Mouse (Mus musculus) forebrain, embryonic 12.5 days (tissue): ENCODE data around the gene Prokr2. TPM values are rescaled to one million over a fixed set of nuclear protein-coding genes. Genes with fewer than 3 reads are reported as not detected.

Experiments used
- ATAC-seq: fragments of 200-750 bp; cut with Nextera tagmentation; 2 replicates; pipeline ENCODE4 v1.8.0; 2017; ENCODE audit warnings: moderate TSS enrichment; ENCODE audit not compliant: low FRiP score
- H3K27ac ChIP-seq: fragments of 300-500 bp; sonication (generic); 2 replicates; pipeline ENCODE4 v1.5.1; 2016; ENCODE audit warnings: mild to moderate bottlenecking
- H3K27me3 ChIP-seq: fragments of 300-500 bp; sonication (generic); 2 replicates; pipeline ENCODE4 v1.6.1; 2016; ENCODE audit warnings: mild to moderate bottlenecking
- H3K36me3 ChIP-seq: fragments of 300-500 bp; sonication (generic); replicated peaks from 2 replicates; pipeline ENCODE4 v1.6.1; 2016; ENCODE audit warnings: mild to moderate bottlenecking
- H3K4me1 ChIP-seq: fragments of 300-500 bp; sonication (generic); 2 replicates; pipeline ENCODE4 v1.6.1; 2016
- H3K4me2 ChIP-seq: fragments of 300-500 bp; sonication (generic); 2 replicates; pipeline ENCODE4 v1.6.1; 2016; ENCODE audit warnings: mild to moderate bottlenecking, moderate library complexity
- H3K4me3 ChIP-seq: fragments of 300-500 bp; sonication (generic); replicated peaks from 2 replicates; pipeline ENCODE4 v1.5.1; 2016; ENCODE audit warnings: mild to moderate bottlenecking
- H3K9ac ChIP-seq: fragments of 300-500 bp; sonication (generic); 2 replicates; pipeline ENCODE4 v1.6.1; 2016; ENCODE audit warnings: mild to moderate bottlenecking
- H3K9me3 ChIP-seq: fragments of 300-500 bp; sonication (generic); 2 replicates; pipeline ENCODE4 v1.6.1; 2016
- WGBS: fragments of 180-500 bp; shearing (Covaris S2); methylation state at CpG from one replicate; pipeline ENCODE4 v1.1.7; 2016; 5-methylcytosine and 5-hydroxymethylcytosine counted together
- polyA plus RNA-seq: library from polyadenylated mRNA; unstranded; fragments of >200 nt; fragmentation: Nextera tagmentation; extraction: Ambion mirVana; gene quantifications from 2 replicates; pipeline ENCODE4 v1.2.1, GENCODE M21; 2016

Gene Prokr2
- polyA plus RNA-seq, 1 experiment from 2014 or later: 3.0 TPM

GRCm38 (mm10) chr2:132382308-132382707 is 2.9 kb downstream of the Prokr2 start:
- Histone ChIP-seq H3K4me3 (no peak overlapping the region), H3K9ac (no peak overlapping the region), H3K27ac (no peak overlapping the region), H3K4me2 (no peak overlapping the region), H3K4me1 (peaks cover 15% of the 10 kb centered on the region), H3K36me3 (no peaks in the 10 kb centered on the region), H3K27me3 (peaks cover 38% of the 10 kb centered on the region), H3K9me3 (no peaks in the 10 kb centered on the region)
- ATAC-seq: no peak
- 84% methylated on average over 2 of the region's 2 CpGs for WGBS

- Histone ChIP-seq H3K4me2 (no peak overlapping the region), H3K36me3 (no peaks in the 10 kb centered on the region), H3K9me3 (no peaks in the 10 kb centered on the region), H3K4me3 (no peak overlapping the region), H3K27me3 (peaks cover 18% of the 10 kb centered on the region), H3K4me1 (peaks cover 6% of the 10 kb centered on the region), H3K27ac (no peak overlapping the region), H3K9ac (no peak overlapping the region)
- ATAC-seq: no peak
- WGBS: 64% methylated on average over 4 of the region's 4 CpGs
These were observed 5.6 kb downstream of the Prokr2 start for GRCm38 (mm10) chr2:132379690-132380089.

- no peak overlapping the region; the same call in 1 of the 2 replicates for H3K27ac ChIP-seq
- H3K9me3 ChIP-seq: no peaks in the 10 kb centered on the region
- WGBS: 76% methylated on average over 10 of the region's 10 CpGs
- peaks cover 11% of the 10 kb centered on the region for H3K27me3 ChIP-seq
- no peak for ATAC-seq
- H3K9ac ChIP-seq: no peak overlapping the region
- no peaks in the 10 kb centered on the region for H3K36me3 ChIP-seq
- H3K4me1 ChIP-seq: no peaks in the 10 kb centered on the region
- no peak overlapping the region for H3K4me3 ChIP-seq
- no peak overlapping the region for H3K4me2 ChIP-seq
These were observed 6.6 kb downstream of the Prokr2 start for GRCm38 (mm10) chr2:132378602-132379150.

- no peaks in the 10 kb centered on the region for H3K9me3 ChIP-seq
- H3K27ac ChIP-seq: no peak overlapping the region
- 84% methylated on average over 2 of the region's 2 CpGs for WGBS
- H3K36me3 ChIP-seq: no peaks in the 10 kb centered on the region
- no peak for ATAC-seq
- no peaks in the 10 kb centered on the region for H3K27me3 ChIP-seq
- H3K4me1 ChIP-seq: no peaks in the 10 kb centered on the region
- no peak overlapping the region for H3K4me3 ChIP-seq
- no peak overlapping the region for H3K9ac ChIP-seq
- no peak overlapping the region for H3K4me2 ChIP-seq
These were observed 7.8 kb downstream of the Prokr2 start for GRCm38 (mm10) chr2:132377436-132377835.

- Histone ChIP-seq H3K36me3 (no peaks in the 10 kb centered on the region), H3K4me2 (no peak overlapping the region), H3K27ac (no peak overlapping the region), H3K27me3 (no peaks in the 10 kb centered on the region), H3K4me3 (no peak overlapping the region), H3K9me3 (no peaks in the 10 kb centered on the region), H3K9ac (no peak overlapping the region), H3K4me1 (no peaks in the 10 kb centered on the region)
- 74% methylated on average over 3 of the region's 3 CpGs for WGBS
- no peak for ATAC-seq
These were observed 9.5 kb downstream of the Prokr2 start for GRCm38 (mm10) chr2:132375721-132376120.

GRCm38 (mm10) chr2:132375135-132375534 is 10.1 kb downstream of the Prokr2 start:
- 94% methylated on average over 9 of the region's 9 CpGs for WGBS
- no peaks in the 10 kb centered on the region for H3K9me3 ChIP-seq
- no peak for ATAC-seq
- H3K27ac ChIP-seq: no peak overlapping the region
- no peak overlapping the region for H3K9ac ChIP-seq
- no peaks in the 10 kb centered on the region for H3K36me3 ChIP-seq
- H3K4me3 ChIP-seq: no peak overlapping the region
- no peaks in the 10 kb centered on the region for H3K27me3 ChIP-seq
- no peak overlapping the region for H3K4me2 ChIP-seq
- H3K4me1 ChIP-seq: no peaks in the 10 kb centered on the region

- H3K36me3 ChIP-seq: no peaks in the 10 kb centered on the region
- H3K4me3 ChIP-seq: no peak overlapping the region
- H3K9me3 ChIP-seq: no peaks in the 10 kb centered on the region
- WGBS: 93% methylated on average over 17 of the region's 17 CpGs
- H3K27ac ChIP-seq: no peak overlapping the region
- H3K4me1 ChIP-seq: no peaks in the 10 kb centered on the region
- no peaks in the 10 kb centered on the region for H3K27me3 ChIP-seq
- no peak overlapping the region for H3K4me2 ChIP-seq
- H3K9ac ChIP-seq: no peak overlapping the region
- ATAC-seq: no peak
These were observed 11.5 kb downstream of the Prokr2 start for GRCm38 (mm10) chr2:132373748-132374147.

- no peak overlapping the region for H3K9ac ChIP-seq
- 89% methylated on average over 3 of the region's 3 CpGs for WGBS
- no peak for ATAC-seq
- no peak overlapping the region for H3K4me2 ChIP-seq
- H3K4me1 ChIP-seq: no peaks in the 10 kb centered on the region
- H3K9me3 ChIP-seq: no peaks in the 10 kb centered on the region
- H3K36me3 ChIP-seq: no peaks in the 10 kb centered on the region
- no peaks in the 10 kb centered on the region for H3K27me3 ChIP-seq
- no peak overlapping the region for H3K27ac ChIP-seq
- no peak overlapping the region for H3K4me3 ChIP-seq
These were observed 16.8 kb downstream of the Prokr2 start for GRCm38 (mm10) chr2:132368433-132368832.

GRCm38 (mm10) chr2:132343846-132344245 is 41.4 kb downstream of the Prokr2 start:
- 91% methylated on average over 11 of the region's 11 CpGs for WGBS
- no peaks in the 10 kb centered on the region for H3K36me3 ChIP-seq

GRCm38 (mm10) chr2:132341293-132341692 is 44.0 kb downstream of the Prokr2 start:
- no peak for ATAC-seq
- WGBS: 91% methylated on average over 3 of the region's 3 CpGs
- no peaks in the 10 kb centered on the region for H3K4me1 ChIP-seq

More at GRCm38 (mm10) chr2:132343846-132344245, 41.4 kb downstream of the Prokr2 start:
- no peak for ATAC-seq
- H3K4me2 ChIP-seq: no peak overlapping the region
- H3K4me1 ChIP-seq: no peaks in the 10 kb centered on the region
- no peak overlapping the region for H3K27ac ChIP-seq
- H3K9ac ChIP-seq: no peak overlapping the region
- H3K4me3 ChIP-seq: no peak overlapping the region
- no peaks in the 10 kb centered on the region for H3K27me3 ChIP-seq
- H3K9me3 ChIP-seq: no peaks in the 10 kb centered on the region; the same call in 1 of the 2 replicates

GRCm38 (mm10) chr2:132340350-132340749 is 44.9 kb downstream of the Prokr2 start:
- H3K9ac ChIP-seq: no peak overlapping the region
- H3K27me3 ChIP-seq: no peaks in the 10 kb centered on the region
- WGBS: 86% methylated on average over 2 of the region's 2 CpGs
- H3K9me3 ChIP-seq: no peaks in the 10 kb centered on the region; the same call in 1 of the 2 replicates
- no peaks in the 10 kb centered on the region for H3K36me3 ChIP-seq
- H3K4me1 ChIP-seq: no peaks in the 10 kb centered on the region
- ATAC-seq: no peak
- H3K4me3 ChIP-seq: no peak overlapping the region
- H3K27ac ChIP-seq: no peak overlapping the region
- no peak overlapping the region for H3K4me2 ChIP-seq

More at GRCm38 (mm10) chr2:132341293-132341692, 44.0 kb downstream of the Prokr2 start:
- H3K9me3 ChIP-seq: no peaks in the 10 kb centered on the region; the same call in 1 of the 2 replicates
- no peak overlapping the region for H3K9ac ChIP-seq
- no peak overlapping the region for H3K27ac ChIP-seq
- no peak overlapping the region for H3K4me3 ChIP-seq
- no peaks in the 10 kb centered on the region for H3K27me3 ChIP-seq
- no peak overlapping the region for H3K4me2 ChIP-seq
- H3K36me3 ChIP-seq: no peaks in the 10 kb centered on the region

GRCm38 (mm10) chr2:132337202-132337601 is 48.0 kb downstream of the Prokr2 start:
- Histone ChIP-seq H3K27me3 (no peaks in the 10 kb centered on the region), H3K27ac (no peak overlapping the region), H3K36me3 (no peaks in the 10 kb centered on the region), H3K9ac (no peak overlapping the region), H3K9me3 (no peaks in the 10 kb centered on the region), H3K4me2 (no peak overlapping the region), H3K4me1 (no peaks in the 10 kb centered on the region), H3K4me3 (no peak overlapping the region)
- 89% methylated on average over 2 of the region's 2 CpGs for WGBS
- ATAC-seq: no peak

GRCm38 (mm10) chr2:132323541-132323940 is 61.7 kb downstream of the Prokr2 start:
- H3K36me3 ChIP-seq: no peaks in the 10 kb centered on the region
- H3K27me3 ChIP-seq: no peaks in the 10 kb centered on the region
- no peaks in the 10 kb centered on the region for H3K9me3 ChIP-seq
- H3K4me2 ChIP-seq: no peak overlapping the region
- WGBS: 74% methylated on average over 4 of the region's 4 CpGs
- no peak overlapping the region for H3K27ac ChIP-seq
- no peak for ATAC-seq
- H3K9ac ChIP-seq: no peak overlapping the region
- H3K4me1 ChIP-seq: no peaks in the 10 kb centered on the region
- no peak overlapping the region for H3K4me3 ChIP-seq
